Mouse (Mus musculus) C2C12 (cell line): ENCODE data around the gene Itga11.
"Not testable (repeated sequence)": the region's sequence is repeated elsewhere in the genome, so short reads cannot be mapped to it uniquely, and the experiment has no call there.

ENCODE experiments used
- CEBPB ChIP-seq: IDR thresholded peaks from one replicate; pipeline ENCODE4 v1.6.1; 2011; ENCODE audit warnings: low read depth, mild to moderate bottlenecking, control low read depth, moderate library complexity
- CTCF ChIP-seq: IDR thresholded peaks from one replicate; pipeline ENCODE4 v1.5.1; 2011; ENCODE audit not compliant: control insufficient read depth, insufficient read depth, insufficient read length
- USF1 ChIP-seq: IDR thresholded peaks from one replicate; pipeline ENCODE4 v1.6.1; 2011; ENCODE audit warnings: low read depth, mild to moderate bottlenecking, control low read depth, moderate library complexity

GRCm38 (mm10) chr9:62799218-62799617, 121.6 kb downstream of the Itga11 start:
- not testable (repeated sequence) for TF ChIP-seq USF1, CTCF, CEBPB
